Mouse (Mus musculus): ENCODE data around the gene Olfr201. TPM values are rescaled to one million over a fixed set of nuclear protein-coding genes. Genes with fewer than 3 reads are reported as not detected.

Olfr201 gene
- polyA plus RNA-seq, 1 experiment from 2014 or later: not detected

Other genes with a start within 250 kb of the Olfr201 start
- gene Olfr186, start 242.3 kb downstream of the Olfr201 start, polyA plus RNA-seq (2016; fragmentation: Nextera tagmentation; extraction: Ambion mirVana): not detected in 2 replicates
- gene Olfr187, start 232.9 kb downstream of the Olfr201 start, polyA plus RNA-seq (2016; fragmentation: Nextera tagmentation; extraction: Ambion mirVana): not detected in 2 replicates
- not detected in 2 replicates for gene Olfr190, start 194.6 kb downstream of the Olfr201 start, polyA plus RNA-seq (2016; fragmentation: Nextera tagmentation; extraction: Ambion mirVana)
- not detected in 2 replicates for gene Olfr191, start 182.8 kb downstream of the Olfr201 start, polyA plus RNA-seq (2016; fragmentation: Nextera tagmentation; extraction: Ambion mirVana)
- not detected in 2 replicates for gene Olfr193, start 160.8 kb downstream of the Olfr201 start, polyA plus RNA-seq (2016; fragmentation: Nextera tagmentation; extraction: Ambion mirVana)
- not detected in 2 replicates for gene Olfr194, start 151.6 kb downstream of the Olfr201 start, polyA plus RNA-seq (2016; fragmentation: Nextera tagmentation; extraction: Ambion mirVana)
- gene Olfr195, start 125.6 kb downstream of the Olfr201 start, polyA plus RNA-seq (2016; fragmentation: Nextera tagmentation; extraction: Ambion mirVana): not detected in 2 replicates
- gene Olfr196, start 102.2 kb downstream of the Olfr201 start, polyA plus RNA-seq (2016; fragmentation: Nextera tagmentation; extraction: Ambion mirVana): not detected in 2 replicates
- gene Olfr198, start 69.1 kb downstream of the Olfr201 start, polyA plus RNA-seq (2016; fragmentation: Nextera tagmentation; extraction: Ambion mirVana): not detected in 2 replicates
- gene Olfr199, start 52.9 kb downstream of the Olfr201 start, polyA plus RNA-seq (2016; fragmentation: Nextera tagmentation; extraction: Ambion mirVana): not detected in 2 replicates
- gene Olfr202, start 14.2 kb upstream of the Olfr201 start, polyA plus RNA-seq (2016; fragmentation: Nextera tagmentation; extraction: Ambion mirVana): not detected in 2 replicates
- gene Olfr203, start 26.2 kb upstream of the Olfr201 start, polyA plus RNA-seq (2016; fragmentation: Nextera tagmentation; extraction: Ambion mirVana): not detected in 2 replicates
- gene Olfr204, start 45.6 kb upstream of the Olfr201 start, polyA plus RNA-seq (2016; fragmentation: Nextera tagmentation; extraction: Ambion mirVana): not detected in 2 replicates
- gene Olfr205, start 58.5 kb upstream of the Olfr201 start, polyA plus RNA-seq (2016; fragmentation: Nextera tagmentation; extraction: Ambion mirVana): not detected in 2 replicates
- not detected in 2 replicates for gene Olfr206, start 76.6 kb upstream of the Olfr201 start, polyA plus RNA-seq (2016; fragmentation: Nextera tagmentation; extraction: Ambion mirVana)
- gene Olfr209, start 91.4 kb upstream of the Olfr201 start, polyA plus RNA-seq (2016; fragmentation: Nextera tagmentation; extraction: Ambion mirVana): not detected in 2 replicates
- not detected in 2 replicates for gene Gabrr3, start 134.7 kb upstream of the Olfr201 start, polyA plus RNA-seq (2016; fragmentation: Nextera tagmentation; extraction: Ambion mirVana)
- gene Riox2, start 199.1 kb upstream of the Olfr201 start, polyA plus RNA-seq (2016; fragmentation: Nextera tagmentation; extraction: Ambion mirVana): 27.9 and 28.3 TPM in 2 replicates

All from heart, embryonic 12.5 days (tissue).